Mouse (Mus musculus): ENCODE data around the gene Rasa3. TPM values are rescaled to one million over a fixed set of nuclear protein-coding genes. Genes with fewer than 3 reads are reported as not detected.

The Rasa3 gene
- total RNA-seq, 2 experiments from 2014 or later, result 62.6 to 73.0 TPM

Other genes with a start within 250 kb of the Rasa3 start
- gene Tmem255b, start 242.4 kb downstream of the Rasa3 start, total RNA-seq (2021), result 10 to 100 TPM in 1 of 2 experiments, 1 to 10 TPM in 1; 9.3 to 11.1 TPM
- 100 to 1,000 TPM; 105 to 116 TPM for gene Gas6, start 183.1 kb downstream of the Rasa3 start, total RNA-seq (2021)
- gene 1700029H14Rik, start 115.1 kb downstream of the Rasa3 start, total RNA-seq (2021), result not detected
- 1 to 10 TPM; 1.8 to 2.3 TPM for gene Cfap97d2, start 28.3 kb upstream of the Rasa3 start, total RNA-seq (2021)
- 10 to 100 TPM; 68.8 to 69.9 TPM for gene Cdc16, start 80.1 kb upstream of the Rasa3 start, total RNA-seq (2021)
- 10 to 100 TPM; 42.1 to 50.6 TPM for gene Upf3a, start 108.0 kb upstream of the Rasa3 start, total RNA-seq (2021)
- gene AF366264, start 160.8 kb upstream of the Rasa3 start, total RNA-seq (2021), result not detected
- gene Champ1, start 192.0 kb upstream of the Rasa3 start, total RNA-seq (2021), result 10 to 100 TPM; 33.7 to 34.3 TPM
- gene Coprs, start 212.7 kb upstream of the Rasa3 start, total RNA-seq (2021), result 10 to 100 TPM; 33.7 to 37.7 TPM